Mouse (Mus musculus): ENCODE measurements around the gene Socs4.

Socs4 gene

GRCm38 (mm10) chr14:47341811-47342291 is 65.1 kb downstream of the Socs4 start:
- DNase-seq (ENCODE audit: low read depth, low spot score) = no peak
